Mouse (Mus musculus) cerebellum, adult 9-10 months (tissue): ENCODE data around the gene Bag5.
"Not testable (repeated sequence)": the region's sequence is repeated elsewhere in the genome, so short reads cannot be mapped to it uniquely, and the experiment has no call there.

Experiments
- DNase-seq: peaks from one replicate; pipeline ENCODE4 v3.0.0; 2022

The Bag5 gene

DNA sequence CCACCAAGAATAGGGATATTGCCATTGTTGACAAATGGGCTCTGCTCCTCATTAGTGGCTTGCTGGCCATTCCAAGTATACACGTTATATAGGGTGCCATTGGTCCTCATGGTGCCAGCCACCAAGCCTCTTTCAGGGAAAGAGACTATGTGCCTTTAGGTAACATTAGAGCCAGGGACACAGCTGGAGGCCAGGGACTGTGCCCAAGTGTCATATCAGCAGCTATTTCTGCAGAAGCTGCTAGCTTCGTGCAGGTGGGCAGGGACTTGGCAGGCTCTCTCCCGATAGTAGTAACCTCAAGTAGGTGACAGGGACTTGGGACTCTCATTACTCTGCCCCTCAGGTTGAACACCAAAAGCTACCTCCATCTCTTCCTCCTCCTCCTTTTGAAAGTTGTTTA, 21.9 kb upstream of the Bag5 start:
- peak; percentile 41 for DNase-seq

DNA sequence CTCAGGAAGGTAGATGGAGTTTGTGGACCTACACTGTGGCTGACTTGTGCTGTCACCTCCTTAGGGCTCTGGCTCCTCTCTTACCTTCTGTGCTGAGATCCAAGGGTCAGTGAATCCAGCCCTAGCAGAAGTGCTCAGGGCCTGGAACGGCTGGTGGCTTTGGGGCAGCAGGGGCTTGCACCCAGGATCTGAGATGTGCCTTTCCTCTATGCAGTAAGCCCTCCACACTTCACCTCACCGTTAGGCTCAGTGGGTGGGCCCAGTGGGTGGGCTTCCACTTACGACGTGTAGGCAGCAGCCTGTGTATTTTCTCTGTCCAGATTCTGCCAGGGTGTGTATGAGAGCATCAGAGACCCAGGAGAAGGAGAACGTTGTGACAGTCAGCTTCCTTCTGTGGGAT, 19.9 kb upstream of the Bag5 start:
- no peak for DNase-seq

DNA sequence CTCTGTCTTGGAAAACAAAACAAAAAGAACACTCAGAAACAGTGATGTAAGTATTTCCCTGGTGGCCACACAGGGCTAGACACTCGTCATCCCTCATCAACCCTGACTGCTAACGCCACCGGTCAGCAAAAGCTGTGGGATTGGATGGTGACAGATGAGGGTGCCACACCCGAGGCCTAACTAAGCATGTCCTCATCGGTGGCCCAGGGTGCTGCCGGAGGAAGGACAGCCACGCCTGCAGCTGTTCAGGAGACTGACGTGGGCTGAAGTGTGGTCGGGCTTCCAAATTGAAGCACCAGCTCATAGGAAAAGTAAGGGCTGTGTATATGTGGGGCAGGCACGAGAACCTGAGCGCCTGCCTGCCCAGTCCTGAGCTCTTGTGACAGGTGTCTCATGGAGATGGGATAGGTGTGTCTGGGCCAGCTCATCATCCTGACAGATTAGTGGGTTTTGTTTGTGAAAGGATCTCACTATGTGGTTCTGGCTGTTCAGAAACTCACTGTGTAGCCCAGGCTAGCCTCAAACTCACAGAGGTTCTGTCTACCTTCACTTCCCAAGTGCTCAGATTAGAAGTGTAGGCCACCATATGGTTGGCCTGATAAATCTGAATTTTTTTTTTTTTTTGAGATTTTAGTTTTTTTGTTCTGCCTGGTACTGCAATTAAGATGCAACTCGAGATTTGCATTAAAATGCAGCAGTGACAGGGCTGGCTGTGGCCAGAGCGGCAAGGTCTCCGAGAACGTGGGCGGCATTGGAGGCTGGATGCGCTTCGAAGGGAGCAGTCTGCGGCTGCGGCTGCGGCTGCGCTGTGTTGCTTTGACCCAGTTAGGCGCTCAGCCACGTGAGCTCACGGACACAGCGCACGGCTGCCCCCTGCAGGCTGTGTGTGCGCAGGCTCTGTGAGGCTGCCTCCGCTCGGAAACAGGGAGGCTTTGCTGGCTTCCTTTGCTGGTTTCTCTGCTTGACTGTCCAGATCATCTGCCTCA, 19.1 kb upstream of the Bag5 start:
- DNase-seq = peak; percentile 92

DNA sequence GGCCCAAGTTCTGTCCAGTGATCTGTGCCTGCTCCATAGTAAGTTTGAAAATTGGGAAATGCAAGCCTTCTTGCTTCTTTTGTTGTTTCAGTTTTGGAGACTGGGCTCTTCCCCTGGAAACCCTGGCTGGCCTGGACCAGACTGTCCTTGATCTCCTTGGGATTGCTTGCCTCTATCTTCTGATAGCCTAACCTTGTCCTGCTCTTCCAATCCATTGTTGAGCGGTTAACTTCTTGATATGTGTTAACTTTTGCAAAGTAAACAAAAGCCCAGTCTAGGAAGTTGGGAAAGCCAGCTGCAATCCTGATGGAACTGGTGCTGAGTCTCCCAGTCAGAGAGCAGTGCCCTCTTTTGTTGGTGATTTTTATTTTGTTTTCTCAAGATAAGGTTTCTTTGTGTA, 14.9 kb upstream of the Bag5 start:
- DNase-seq = no peak

DNA sequence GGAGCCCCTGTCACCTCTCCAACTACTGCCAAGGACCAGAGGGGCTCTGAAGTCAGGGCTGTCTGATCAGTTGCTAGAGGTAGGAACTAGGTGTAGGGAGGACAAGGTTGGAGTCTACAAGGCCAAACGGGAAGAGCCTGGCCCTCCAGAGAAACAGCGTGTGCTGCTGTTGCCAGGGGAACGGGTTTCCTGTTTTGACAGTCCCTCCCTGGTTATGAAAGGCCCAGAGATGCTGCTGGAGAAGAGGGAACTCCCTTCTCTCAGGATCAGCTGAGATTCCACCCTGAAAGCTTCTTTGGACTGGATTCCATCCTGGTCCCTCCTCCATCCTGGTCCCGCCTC, 13.0 kb upstream of the Bag5 start:
- DNase-seq = no peak

DNA sequence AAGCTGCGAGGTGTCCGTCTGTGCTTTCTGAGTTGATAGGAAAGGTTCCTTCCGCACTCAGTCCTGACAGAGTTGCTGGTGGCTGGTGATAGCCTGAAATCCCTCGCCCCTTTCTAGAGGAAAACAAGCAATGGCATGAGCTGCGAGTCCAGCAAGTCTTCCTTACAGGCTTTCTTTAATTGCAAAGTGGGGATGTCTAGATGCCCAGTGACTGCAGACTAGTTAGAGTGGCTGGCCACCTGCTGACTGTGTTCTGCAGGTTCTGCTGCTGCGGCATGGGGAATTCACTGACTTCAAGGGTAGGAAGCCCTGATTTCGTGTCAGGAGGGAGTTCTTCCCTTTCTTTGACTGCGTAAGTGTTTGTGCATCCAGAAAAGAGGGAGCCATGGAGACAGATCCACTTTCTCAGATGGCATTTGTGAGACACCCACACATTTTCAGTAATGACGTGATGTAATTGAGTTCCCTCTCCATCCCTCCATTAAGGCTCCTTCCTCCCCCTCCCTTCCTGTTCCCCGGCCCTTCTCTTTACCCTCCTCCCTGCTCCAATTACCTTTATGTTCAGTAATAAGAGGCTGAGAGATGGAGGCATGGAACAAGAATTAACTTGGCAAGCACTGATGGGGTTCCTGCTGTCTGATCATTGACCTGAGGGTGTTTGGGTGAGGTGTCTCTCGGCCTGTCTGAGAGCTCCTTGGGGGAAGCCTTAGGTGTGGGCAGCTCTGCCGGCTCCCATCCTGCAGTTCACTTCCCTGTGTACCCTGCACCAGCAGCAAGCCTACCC, 12.5 kb upstream of the Bag5 start:
- peak; percentile 62 for DNase-seq

DNA sequence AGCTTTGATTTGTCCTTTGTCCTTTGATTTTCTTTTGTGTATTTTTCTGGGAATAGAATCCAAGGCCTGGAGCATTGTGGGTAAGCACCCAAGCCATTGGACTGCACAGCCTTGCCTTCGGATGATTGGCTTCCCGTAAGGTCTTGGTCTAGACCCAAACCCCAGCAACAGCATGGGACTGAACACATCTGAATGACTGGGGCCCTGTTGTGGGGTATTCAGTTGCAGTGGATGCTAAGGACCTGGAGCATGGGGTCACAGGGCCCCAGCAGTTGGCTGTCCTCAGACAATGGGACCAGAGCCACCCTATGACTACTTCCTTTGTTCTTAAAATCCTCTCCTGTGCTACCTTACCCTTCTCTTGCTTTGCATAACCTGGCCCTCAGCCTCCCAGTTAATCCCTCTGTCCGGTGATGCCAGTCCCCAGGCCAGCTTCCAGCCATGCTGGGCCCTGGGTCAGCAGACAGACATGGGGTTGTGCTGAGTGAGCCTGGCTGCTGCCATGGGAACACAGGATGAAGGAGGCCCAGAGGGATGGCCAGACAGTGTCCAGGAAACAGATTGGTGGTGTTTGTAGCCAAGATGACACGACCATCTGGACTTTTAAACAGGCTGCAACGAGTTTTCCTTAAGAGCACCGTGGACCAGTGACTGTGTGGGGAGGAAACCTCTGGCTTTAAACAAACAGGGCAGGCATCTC, 11.7 kb upstream of the Bag5 start:
- DNase-seq = peak; percentile 87

DNA sequence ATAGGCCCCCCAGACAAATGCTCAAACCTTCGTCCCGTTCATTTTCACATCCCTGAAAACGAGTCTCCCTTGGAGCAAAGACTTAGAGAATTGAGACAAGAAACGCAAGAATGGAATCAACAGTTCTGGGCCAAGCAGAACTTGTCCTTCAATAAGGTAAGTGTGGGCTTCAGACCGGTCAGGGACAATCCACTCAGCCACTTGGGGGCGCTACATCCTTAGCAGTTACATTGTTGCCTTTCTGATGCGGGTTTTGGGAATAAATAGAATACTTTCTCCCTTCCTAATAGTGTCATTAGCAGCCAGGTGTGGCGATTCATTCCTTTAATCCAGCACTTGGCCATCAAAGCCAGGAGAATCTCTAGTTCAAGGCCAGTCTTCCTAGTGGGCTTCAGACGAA, 9.6 kb upstream of the Bag5 start:
- peak; percentile 74 for DNase-seq

DNA sequence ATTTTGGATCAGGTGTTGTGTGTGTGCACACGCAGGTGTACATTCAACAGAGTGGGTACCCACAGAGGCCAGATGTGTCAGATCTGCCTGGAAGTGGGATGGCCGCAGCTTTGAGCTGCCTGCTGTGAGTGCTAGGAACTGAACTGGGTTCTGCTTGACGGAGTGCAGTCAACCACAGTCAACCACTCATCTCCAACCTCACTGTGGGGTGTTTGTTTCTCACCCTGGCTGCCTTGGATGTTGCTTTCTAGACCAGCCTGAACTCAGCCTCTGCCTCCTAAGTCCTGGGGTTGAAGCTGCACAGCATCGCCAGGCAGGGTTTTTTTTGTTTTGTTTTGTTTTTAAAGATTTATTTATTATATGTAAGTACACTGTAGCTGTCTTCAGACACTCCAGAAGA, 7.2 kb upstream of the Bag5 start:
- DNase-seq = no peak

DNA sequence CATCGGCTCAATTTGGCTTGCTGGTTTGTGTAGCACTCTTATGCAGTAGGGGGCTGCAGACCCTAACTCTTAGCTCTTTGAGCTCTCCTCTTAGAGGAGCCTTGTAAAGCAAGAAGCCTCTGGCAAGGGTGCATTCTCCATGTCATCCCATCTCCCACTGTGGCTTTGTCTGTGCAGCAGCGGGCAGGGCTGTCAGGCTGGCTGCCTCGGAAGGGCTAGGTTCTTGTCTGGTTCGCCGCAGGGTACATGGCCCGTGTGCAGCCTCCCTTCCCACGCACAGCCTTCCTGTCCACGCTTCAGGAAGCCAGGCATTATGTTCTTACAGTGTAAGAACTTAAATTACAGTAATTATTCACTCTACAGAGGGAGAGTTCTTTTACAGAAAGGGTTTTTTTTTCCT, 5.6 kb upstream of the Bag5 start:
- peak; percentile 76 for DNase-seq

DNA sequence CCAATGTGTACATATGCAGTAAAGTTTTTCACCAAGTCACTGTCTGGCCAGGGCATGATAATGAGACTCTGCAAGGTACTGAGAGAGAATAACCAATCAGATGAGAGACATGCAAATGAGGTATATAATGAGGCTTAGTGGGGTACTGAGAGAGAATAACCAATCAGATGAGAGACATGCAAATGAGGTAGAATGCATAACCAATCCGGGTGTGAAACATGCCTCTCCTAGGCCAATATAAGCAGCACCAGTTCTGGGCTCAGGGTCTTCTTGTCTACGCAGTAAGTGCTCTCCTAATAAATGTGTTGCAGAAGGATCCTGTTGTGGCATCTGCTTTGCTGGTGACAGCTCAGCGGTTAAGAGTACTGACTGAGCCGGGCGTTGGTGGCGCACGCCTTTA, 3.4 kb upstream of the Bag5 start:
- no peak for DNase-seq

DNA sequence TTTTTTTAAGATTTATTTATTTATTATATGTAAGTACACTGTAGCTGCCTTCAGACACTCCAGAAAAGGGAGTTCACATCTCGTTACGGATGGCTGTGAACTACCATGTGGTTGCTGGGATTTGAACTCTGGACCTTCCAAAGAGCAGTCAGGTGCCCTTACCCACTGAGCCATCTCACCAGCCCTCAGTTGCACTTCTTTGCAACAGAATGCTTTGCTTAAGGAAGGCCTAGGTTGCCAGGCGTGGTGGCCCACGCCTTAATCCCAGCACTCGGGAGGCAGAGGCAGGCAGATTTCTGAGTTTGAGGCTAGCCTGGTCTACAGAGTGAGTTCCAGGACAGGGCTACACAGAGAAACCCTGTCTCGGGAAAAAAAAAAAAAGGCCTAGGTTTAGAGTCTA, 823 bp upstream of the Bag5 start:
- DNase-seq = not testable (repeated sequence)

DNA sequence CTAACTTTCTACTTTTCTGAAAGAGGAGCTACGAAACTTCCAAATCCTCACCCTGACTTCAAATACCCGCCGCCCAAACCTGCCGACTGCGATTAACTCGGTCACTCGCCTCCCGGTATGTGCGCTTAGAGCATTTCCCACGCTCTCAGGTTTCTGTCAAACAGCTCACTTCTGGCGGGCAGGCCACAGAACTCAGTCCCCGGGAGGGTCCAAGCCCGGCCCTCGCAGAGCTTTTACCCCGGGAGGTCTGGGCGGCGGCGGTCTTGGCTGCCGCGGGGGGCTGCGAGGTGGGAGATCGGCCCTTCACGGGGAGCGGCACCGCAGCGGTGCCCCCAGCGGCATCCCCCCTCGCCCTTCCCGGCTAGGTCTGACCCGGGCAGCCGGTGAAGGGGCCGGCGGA, 581 bp downstream of the Bag5 start:
- DNase-seq = no peak

DNA sequence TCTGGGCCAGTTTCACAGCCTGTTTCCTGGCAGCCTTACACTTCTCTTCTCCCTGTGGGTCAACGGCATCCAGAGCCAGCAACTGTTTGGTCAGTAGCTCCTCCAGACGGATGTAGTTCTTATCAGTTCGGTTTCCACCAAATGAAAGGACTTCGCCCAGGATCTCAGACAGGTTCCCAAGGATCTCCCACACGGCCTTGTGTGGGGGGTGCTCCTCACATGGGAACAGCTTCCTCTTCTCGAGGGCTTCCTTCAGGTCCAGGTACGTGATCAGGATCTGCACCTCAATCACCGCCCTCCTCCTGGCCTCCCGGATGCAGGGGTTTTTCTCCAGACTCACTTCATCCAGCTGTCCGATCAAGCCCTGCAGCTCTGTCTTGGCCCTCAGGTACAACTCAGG, 3.0 kb downstream of the Bag5 start:
- DNase-seq = no peak

DNA sequence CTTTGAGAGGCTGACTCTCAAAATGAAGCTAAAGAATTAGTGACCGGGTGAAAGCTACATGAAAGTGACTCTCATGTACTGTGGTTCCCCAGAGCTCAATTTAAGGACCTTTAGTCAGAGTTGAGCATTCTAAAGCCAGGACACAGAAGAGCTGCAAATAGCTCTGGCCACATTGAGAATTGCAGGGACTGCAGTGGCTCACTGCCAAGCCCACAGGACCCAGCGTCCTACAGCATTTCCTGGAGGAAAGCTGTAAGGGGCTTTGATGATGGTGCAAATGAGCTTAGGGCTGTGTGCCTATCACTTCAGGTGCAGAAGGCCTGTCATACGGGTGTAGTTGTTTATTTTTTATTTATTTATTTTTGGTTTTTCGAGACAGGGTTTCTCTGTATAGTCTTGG, 4.9 kb downstream of the Bag5 start:
- DNase-seq = no peak

DNA sequence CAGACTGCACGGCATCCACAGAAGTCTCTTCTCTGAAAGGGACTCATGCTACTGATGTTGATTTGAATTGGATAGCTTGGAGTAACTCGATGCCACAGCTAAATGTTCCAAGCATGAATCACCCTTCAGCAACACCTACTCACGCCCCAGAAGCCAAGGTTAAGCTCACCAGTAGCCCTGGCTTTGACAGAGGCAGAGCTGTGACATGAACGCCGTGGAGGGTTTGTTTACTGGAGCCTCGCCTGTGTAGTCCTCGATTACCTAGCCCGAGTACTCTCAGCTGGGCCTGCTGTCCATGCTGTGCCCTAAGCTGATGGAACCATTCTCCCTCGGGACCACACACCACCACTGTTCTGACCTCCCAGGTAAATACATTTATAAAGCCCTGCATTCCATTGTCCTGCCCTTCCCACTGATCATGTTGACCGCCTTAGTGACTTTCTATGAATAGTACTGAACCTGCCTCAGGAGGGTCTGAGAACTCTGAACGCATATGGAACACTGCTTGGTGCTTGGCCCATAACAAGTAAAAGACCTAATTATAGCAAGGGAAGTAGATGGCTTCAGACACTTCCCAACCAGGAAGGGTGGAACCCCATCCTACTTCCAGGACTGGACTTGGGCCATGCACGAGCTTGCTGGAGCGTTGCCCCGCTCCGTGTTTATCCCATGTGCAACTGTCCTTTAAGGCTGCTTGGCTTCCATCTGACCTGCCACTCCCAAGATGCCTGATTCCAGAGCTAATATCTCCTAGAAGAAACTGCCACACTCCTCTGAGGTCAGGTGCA, 7.7 kb downstream of the Bag5 start:
- DNase-seq = no peak

DNA sequence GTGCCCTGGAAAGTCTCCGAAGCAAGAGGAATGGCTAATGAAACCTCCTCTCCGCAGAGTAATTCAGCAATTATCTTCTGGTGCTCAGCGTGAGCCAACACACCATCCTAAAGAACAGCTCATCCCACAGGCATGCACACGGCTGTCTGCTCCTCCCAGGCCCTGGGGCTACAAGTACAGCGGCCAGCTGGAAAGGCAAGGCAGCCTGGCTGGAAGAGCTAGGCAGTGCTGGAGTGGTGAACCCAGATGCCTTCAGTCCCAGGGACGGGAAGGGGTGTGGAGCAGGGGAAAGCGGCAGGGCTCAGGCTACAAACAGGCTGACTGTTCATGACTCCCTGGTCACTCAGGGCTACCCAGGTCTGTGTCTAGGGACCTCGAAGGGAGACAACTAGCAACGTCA, 8.4 kb downstream of the Bag5 start:
- no peak for DNase-seq

DNA sequence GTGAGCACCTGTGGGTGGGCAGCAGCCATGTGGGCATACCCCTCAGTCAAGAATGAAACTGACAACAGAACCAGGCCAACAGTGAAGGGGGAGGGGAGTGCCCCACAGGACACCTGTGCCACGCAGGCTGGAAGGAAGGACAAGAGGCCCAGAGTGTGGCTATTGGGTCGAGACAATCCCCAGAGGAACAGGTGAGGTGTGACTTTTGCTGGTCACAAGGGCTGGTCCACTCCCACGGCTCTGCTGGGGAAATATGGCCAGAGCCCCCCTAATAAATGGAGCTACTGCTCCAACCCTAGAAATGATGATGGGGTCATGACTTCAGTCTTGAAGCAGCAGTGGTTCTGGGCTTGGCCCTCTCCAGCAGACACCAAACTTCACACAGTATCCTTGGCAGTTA, 9.8 kb downstream of the Bag5 start:
- no peak for DNase-seq

DNA sequence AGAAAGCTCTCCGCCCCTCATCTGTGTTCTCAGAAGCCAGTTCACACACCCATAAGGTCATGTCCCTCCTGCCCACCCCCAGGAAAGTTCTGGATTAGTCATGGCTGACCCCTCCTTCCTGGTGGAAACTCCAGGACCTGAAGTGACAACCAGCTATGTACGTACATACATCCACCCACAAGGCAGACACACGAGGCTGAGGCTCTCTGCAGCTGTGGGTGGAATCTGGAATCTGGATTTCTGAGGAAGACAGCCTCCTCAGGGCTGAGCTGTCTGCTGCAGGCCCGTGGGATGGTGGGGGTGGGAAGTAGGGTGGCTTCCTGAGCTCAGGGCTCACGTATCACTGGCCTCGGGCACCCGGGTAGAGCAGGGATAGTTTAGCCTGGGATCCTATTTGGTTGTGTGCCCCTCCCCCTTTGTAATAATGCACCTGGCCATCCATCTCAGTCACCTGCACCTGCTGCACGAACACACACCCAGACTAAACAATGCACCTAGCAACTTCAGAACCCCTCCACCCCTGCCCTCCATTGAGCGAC, 12.1 kb downstream of the Bag5 start:
- no peak for DNase-seq

DNA sequence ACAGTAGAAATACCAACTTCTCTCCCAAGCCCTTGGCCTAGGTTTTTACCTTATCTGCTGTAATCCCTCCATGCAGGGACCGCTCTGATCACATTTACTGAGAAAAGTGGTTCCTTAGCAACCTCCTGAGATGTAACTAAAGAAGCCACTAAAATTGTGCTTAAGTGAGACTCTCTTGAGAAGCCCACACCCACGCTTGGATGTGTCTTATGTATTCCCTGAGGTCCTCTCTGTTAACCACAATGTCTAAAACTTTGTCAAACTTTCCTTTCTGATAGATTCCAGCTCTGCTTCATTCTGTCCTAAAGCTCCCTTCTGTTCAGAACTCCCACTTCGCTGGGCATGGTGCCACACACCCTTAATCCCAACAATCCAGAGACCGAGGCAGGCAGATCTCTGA, 13.5 kb downstream of the Bag5 start:
- no peak for DNase-seq

DNA sequence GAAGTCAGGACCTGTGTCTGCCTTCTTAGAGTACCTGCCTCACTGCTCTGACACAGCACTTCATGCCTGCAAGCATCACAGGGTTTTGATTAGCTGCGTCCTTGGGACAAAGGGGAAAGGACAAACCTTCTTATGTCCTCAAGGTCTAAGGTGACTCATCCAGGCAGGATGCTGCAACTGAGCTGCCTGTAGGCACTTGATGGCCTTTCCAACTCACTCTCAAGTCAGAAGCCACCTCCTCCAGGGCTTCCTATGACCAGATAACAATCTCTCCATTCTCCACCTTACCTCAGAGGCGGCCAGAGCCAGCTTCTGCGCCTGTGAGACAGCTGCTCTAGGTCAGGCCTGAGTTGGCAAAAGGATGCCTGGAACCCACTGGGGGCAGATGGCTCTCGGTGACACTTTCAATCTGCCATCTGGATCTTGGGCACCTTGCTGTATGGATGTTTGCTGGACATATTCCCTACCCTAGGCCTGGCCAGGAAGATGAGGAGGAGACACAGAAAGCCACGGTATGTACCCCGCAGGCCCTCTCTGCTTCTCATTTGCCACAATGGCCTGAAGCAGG, 14.6 kb downstream of the Bag5 start:
- DNase-seq = peak; percentile 87

DNA sequence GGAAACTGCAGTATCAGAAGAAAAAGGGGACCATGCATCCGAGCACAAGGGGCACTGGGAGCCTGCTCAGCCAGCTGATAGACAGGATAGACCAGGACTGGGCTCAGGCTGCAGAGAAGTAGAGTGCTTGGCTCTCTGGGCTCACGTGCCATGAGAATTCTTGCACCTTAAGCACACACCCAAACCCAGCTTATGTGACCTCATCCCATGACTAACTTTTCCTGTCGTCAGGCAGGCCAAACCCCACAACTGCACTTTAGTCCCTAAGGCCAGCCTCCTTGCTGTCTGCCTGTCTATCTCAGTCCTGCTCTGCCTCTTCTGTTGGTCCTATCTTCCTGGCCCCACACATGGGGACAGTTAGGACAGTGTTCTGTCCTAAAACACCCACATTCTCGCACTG, 15.3 kb downstream of the Bag5 start:
- DNase-seq = no peak
